Mouse (Mus musculus) forebrain, embryonic 14.5 days (tissue): Measurements from ENCODE around the gene Cd320. TPM values are rescaled to one million over a fixed set of nuclear protein-coding genes. Genes with fewer than 3 reads are reported as not detected.
"Not testable (repeated sequence)": the region's sequence is repeated elsewhere in the genome, so short reads cannot be mapped to it uniquely, and the experiment has no call there.

ENCODE experiments used
- ATAC-seq: fragments of 200-750 bp; cut with Nextera tagmentation; 2 replicates; pipeline ENCODE4 v1.8.0; 2017; ENCODE audit warnings: mild to moderate bottlenecking, moderate library complexity
- DNase-seq: peaks from one replicate; pipeline ENCODE4 v3.0.0-alpha.2; 2015; ENCODE audit warnings: low spot score
- H3K27ac ChIP-seq: fragments of 300-500 bp; sonication (generic); 2 replicates; pipeline ENCODE4 v1.5.1; 2014; ENCODE audit warnings: low read depth, mild to moderate bottlenecking, control low read depth, low read length, moderate library complexity
- H3K27me3 ChIP-seq: fragments of 300-500 bp; sonication (generic); replicated peaks from 2 replicates; pipeline ENCODE4 v1.6.1; 2014; ENCODE audit warnings: low read length, control low read depth, mixed read lengths; ENCODE audit not compliant: control insufficient read depth, insufficient read depth
- H3K36me3 ChIP-seq: fragments of 300-500 bp; sonication (generic); 2 replicates; pipeline ENCODE4 v1.6.1; 2014; ENCODE audit warnings: low read length, control low read depth; ENCODE audit not compliant: control insufficient read depth, insufficient read depth
- H3K4me1 ChIP-seq: fragments of 300-500 bp; sonication (generic); 2 replicates; pipeline ENCODE4 v1.6.1; 2014; ENCODE audit warnings: antibody characterized with exemption, low read length, control low read depth; ENCODE audit not compliant: control insufficient read depth, insufficient read depth
- H3K4me2 ChIP-seq: fragments of 300-500 bp; sonication (generic); 2 replicates; pipeline ENCODE4 v1.6.1; 2014; ENCODE audit warnings: mild to moderate bottlenecking, control low read depth, low read length
- H3K4me3 ChIP-seq: fragments of 300-500 bp; sonication (generic); 2 replicates; pipeline ENCODE4 v1.5.1; 2014; ENCODE audit warnings: low read depth, low read length, control low read depth
- H3K9ac ChIP-seq: fragments of 300-500 bp; sonication (generic); 2 replicates; pipeline ENCODE4 v1.6.1; 2014; ENCODE audit warnings: mild to moderate bottlenecking, low read length, control low read depth, moderate library complexity
- H3K9me3 ChIP-seq: fragments of 300-500 bp; sonication (generic); replicated peaks from 2 replicates; pipeline ENCODE4 v1.6.1; 2016; ENCODE audit warnings: low read length, control low read depth, mixed read lengths; ENCODE audit not compliant: control insufficient read depth
- WGBS: fragments of 180-500 bp; shearing (Covaris S2); extraction: QIAGEN DNeasy Blood & Tissue Kit; methylation state at CpG from one replicate; pipeline ENCODE4 v1.1.7; 2014; 5-methylcytosine and 5-hydroxymethylcytosine counted together
- microRNA-seq: library from miRNA; unstranded; fragments of <30 nt; microRNA quantifications from one replicate; pipeline ENCODE4, GENCODE M21; 2016
- polyA plus RNA-seq: library from polyadenylated mRNA; unstranded; fragments of >200 nt; fragmentation: Nextera tagmentation; extraction: Ambion mirVana; gene quantifications from 2 replicates; pipeline ENCODE4 v1.2.1, GENCODE M21; 2014

The Cd320 gene
- polyA plus RNA-seq, 1 experiment from 2014 or later = 86.0 TPM

DNA sequence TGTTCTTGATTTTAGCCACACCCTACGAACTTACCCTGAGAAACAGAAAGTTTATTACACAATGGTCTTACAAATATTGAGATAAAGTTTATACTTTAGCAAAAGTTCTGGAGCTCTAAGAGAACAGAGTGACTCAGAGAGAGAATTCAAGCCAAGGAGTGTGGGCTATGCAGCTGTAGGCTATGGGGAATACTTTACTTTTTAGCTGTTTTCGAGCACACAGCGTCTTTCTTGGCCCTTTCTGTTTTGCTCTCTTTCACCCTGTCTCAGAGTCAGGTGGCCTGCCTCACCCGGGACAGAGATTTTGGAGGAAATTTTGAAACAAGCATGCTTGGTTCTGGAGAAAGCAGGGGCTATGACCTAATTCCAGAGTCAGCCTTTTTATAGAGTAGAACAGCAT, 55.3 kb downstream of the Cd320 start:
- 86% methylated on average over 4 of the region's 4 CpGs for WGBS
- not testable (repeated sequence) for ATAC-seq, H3K36me3 ChIP-seq, H3K4me2 ChIP-seq, H3K9ac ChIP-seq, DNase-seq, H3K9me3 ChIP-seq, H3K4me1 ChIP-seq, H3K4me3 ChIP-seq, H3K27ac ChIP-seq, H3K27me3 ChIP-seq

Small RNA genes lying within 50 kb of the gene (microRNA-seq; reads per million reads assigned to microRNA genes)
- gene Gm27740 = not detected

Other genes with a start within 250 kb of the Cd320 start
- gene Zfp414, start 214.0 kb upstream of the Cd320 start, polyA plus RNA-seq = 93.0 and 97.9 TPM in 2 replicates
- 0.21 and 0.36 TPM in 2 replicates for gene Pram1, start 205.0 kb upstream of the Cd320 start, polyA plus RNA-seq
- gene Hnrnpm, start 156.2 kb upstream of the Cd320 start, polyA plus RNA-seq = 242 and 246 TPM in 2 replicates
- gene March2, start 124.4 kb upstream of the Cd320 start, polyA plus RNA-seq = 63.9 TPM in 2 replicates
- gene Rab11b, start 82.6 kb upstream of the Cd320 start, polyA plus RNA-seq = 340 and 341 TPM in 2 replicates
- gene Angptl4, start 61.3 kb upstream of the Cd320 start, polyA plus RNA-seq = 15.2 and 15.8 TPM in 2 replicates
- gene Kank3, start 32.6 kb upstream of the Cd320 start, polyA plus RNA-seq = 35.6 and 37.2 TPM in 2 replicates
- 624 and 885 TPM in 2 replicates for gene Rps28, start 18.5 kb upstream of the Cd320 start, polyA plus RNA-seq
- gene Ndufa7, start 18.5 kb upstream of the Cd320 start, polyA plus RNA-seq = 461 and 608 TPM in 2 replicates
- gene Gm7029, start 30.7 kb downstream of the Cd320 start, polyA plus RNA-seq = not detected in 2 replicates
- gene Kifc1, start 47.6 kb downstream of the Cd320 start, polyA plus RNA-seq = 3.8 and 4.6 TPM in 2 replicates
- 0.28 TPM in 1 of 2 replicates, not detected in the other for gene Platr17, start 62.0 kb downstream of the Cd320 start, polyA plus RNA-seq
- 43.3 and 48.0 TPM in 2 replicates for gene Daxx, start 66.3 kb downstream of the Cd320 start, polyA plus RNA-seq
- gene Tapbp, start 72.8 kb downstream of the Cd320 start, polyA plus RNA-seq = 14.1 and 17.7 TPM in 2 replicates
- 12.3 and 12.6 TPM in 2 replicates for gene Zbtb22, start 72.8 kb downstream of the Cd320 start, polyA plus RNA-seq
- gene Rgl2, start 86.5 kb downstream of the Cd320 start, polyA plus RNA-seq = 27.2 and 36.0 TPM in 2 replicates
- 185 and 192 TPM in 2 replicates for gene Pfdn6, start 97.3 kb downstream of the Cd320 start, polyA plus RNA-seq
- 10.5 and 14.6 TPM in 2 replicates for gene Wdr46, start 97.6 kb downstream of the Cd320 start, polyA plus RNA-seq
- 6.0 and 6.7 TPM in 2 replicates for gene B3galt4, start 108.4 kb downstream of the Cd320 start, polyA plus RNA-seq
- 41.6 and 50.4 TPM in 2 replicates for gene Vps52, start 112.7 kb downstream of the Cd320 start, polyA plus RNA-seq
- gene Rps18, start 112.9 kb downstream of the Cd320 start, polyA plus RNA-seq = 1,022 and 1,419 TPM in 2 replicates
- 11.6 and 14.2 TPM in 2 replicates for gene H2-K1, start 157.3 kb downstream of the Cd320 start, polyA plus RNA-seq
- 6.7 and 7.4 TPM in 2 replicates for gene Ring1, start 181.6 kb downstream of the Cd320 start, polyA plus RNA-seq
- 60.2 and 75.4 TPM in 2 replicates for gene H2-Ke6, start 185.0 kb downstream of the Cd320 start, polyA plus RNA-seq
- 78.3 and 84.1 TPM in 2 replicates for gene Slc39a7, start 188.6 kb downstream of the Cd320 start, polyA plus RNA-seq
- 21.4 and 27.7 TPM in 2 replicates for gene Rxrb, start 188.7 kb downstream of the Cd320 start, polyA plus RNA-seq
- gene Col11a2, start 196.3 kb downstream of the Cd320 start, polyA plus RNA-seq = 0.95 and 1.6 TPM in 2 replicates
- 0.22 TPM in 1 of 2 replicates, not detected in the other for gene H2-Oa, start 249.2 kb downstream of the Cd320 start, polyA plus RNA-seq